Comparison of ENCODE assay signal across 10 mouse cellular contexts in genomic region chr5:124943181-124943792, GRCm38 (mm10). TPM values are rescaled to one million over a fixed set of nuclear protein-coding genes. Genes with fewer than 3 reads are reported as not detected.
DNase-seq lines count a peak whose midpoint lies in the region; ATAC-seq and TF ChIP-seq lines count a peak whose summit lies in the region.
"Had no signal": no experiment of that assay in that cellular context is flagged by ENCODE, and none has a peak within 500 bp of the region (broad histone marks: within the 10 kb centered on the region; RNA-seq: fewer than 3 reads in every experiment).

No protein-coding gene starts in this region.

- H3K4me3 ChIP-seq in layer of hippocampus, adult 2 months, result no peak overlapping the region
- H3K4me3 ChIP-seq in midbrain, embryonic 13.5 days (replicated peaks), result no peak overlapping the region
- H3K4me3 ChIP-seq in gastrocnemius, adult 2 months, result no peak overlapping the region
- H3K4me3 ChIP-seq: stomach, embryonic 15.5 days had no signal

- peaks cover 8% of the 10 kb centered on the region for H3K4me1 ChIP-seq in midbrain, embryonic 13.5 days (replicated peaks)
- H3K4me1 ChIP-seq: stomach, embryonic 15.5 days had no signal

- 54% methylated on average over 12 of the region's 12 CpGs for WGBS in midbrain, embryonic 13.5 days

- no peak overlapping the region for H3K9ac ChIP-seq in midbrain, embryonic 13.5 days (replicated peaks)
- H3K9ac ChIP-seq: stomach, embryonic 15.5 days had no signal

- H3K36me3 ChIP-seq in midbrain, embryonic 13.5 days, result no peaks in the 10 kb centered on the region
- H3K36me3 ChIP-seq: stomach, embryonic 15.5 days had no signal

- H3K9me3 ChIP-seq in midbrain, embryonic 13.5 days, result peaks cover 11% of the 10 kb centered on the region
- H3K9me3 ChIP-seq: stomach, embryonic 15.5 days had no signal

- ATAC-seq in midbrain, embryonic 13.5 days, result peak; percentile 75

- H3K4me2 ChIP-seq in midbrain, embryonic 13.5 days (replicated peaks), result no peak overlapping the region
- H3K4me2 ChIP-seq: stomach, embryonic 15.5 days had no signal

- intact Hi-C loops in gastrocnemius, adult 2 months (cut with DNase I), result loop anchor here (10.0 kb wide), 1 partner anchor 162 kb away; no protein-coding TSS in a partner anchor

- H3K27me3 ChIP-seq in midbrain, embryonic 13.5 days, result no peaks in the 10 kb centered on the region
- H3K27me3 ChIP-seq: stomach, embryonic 15.5 days had no signal

- peak in 1 of 2 experiments; percentile 40 for DNase-seq in layer of hippocampus, adult 2 months (ENCODE audit: low spot score in 2 of 2)
- DNase-seq in layer of hippocampus, postnatal 36 days, result no peak
- peak; percentile 39 for DNase-seq in ES-CJ7 (ENCODE audit: low read depth, low spot score)
- peak; percentile 42 for DNase-seq in brain, adult 2 months (ENCODE audit: low read depth, low spot score)
- no peak for DNase-seq in spleen, postnatal 36 days (ENCODE audit: low spot score in 2 of 2)
- DNase-seq in gastrocnemius, adult 2 months, result no peak

- H3K27ac ChIP-seq in layer of hippocampus, adult 2 months, result peak overlapping the region; percentile 62; the same call in 1 of the 2 replicates
- peak overlapping the region; percentile 53; the same call in 1 of the 2 replicates for H3K27ac ChIP-seq in midbrain, embryonic 13.5 days
- no peak overlapping the region for H3K27ac ChIP-seq in gastrocnemius, adult 2 months
- H3K27ac ChIP-seq: stomach, embryonic 15.5 days had no signal

- no peak for TF ChIP-seq CTCF in layer of hippocampus, adult 2 months (conservative IDR thresholded peaks at IDR 0.05)
- TF ChIP-seq CTCF in gastrocnemius, adult 2 months (IDR thresholded peaks at IDR 0.05), result no peak

RNA-seq across cellular contexts. Expression of gene Rflna, which starts 59.7 kb away (rescaled TPM):
- total RNA-seq in layer of hippocampus, adult 2 months (2021), result under 1 TPM; 0.44 to 0.83 TPM
- under 1 TPM; 0.27 to 0.38 TPM for total RNA-seq in layer of hippocampus, postnatal 36 days (2021)
- 4.9 and 5.1 TPM in 2 replicates for polyA plus RNA-seq in midbrain, embryonic 13.5 days (2015; fragmentation: Nextera tagmentation; extraction: Ambion mirVana)
- not detected for total RNA-seq in gastrocnemius, adult 2 months (2021)
- total RNA-seq: gastrocnemius, adult 18-20 months; liver, adult 2 months had no signal

Comparison
In these comparisons a context has a peak if more than half of its experiments do, and no peak if none do; other contexts are left out.
1. DNase-seq: peak in ES-CJ7 (single experiment) and brain, adult 2 months (single experiment); none in layer of hippocampus, postnatal 36 days (0 of 2), spleen, postnatal 36 days (0 of 2) and gastrocnemius, adult 2 months (single experiment).